Mouse (Mus musculus) E14TG2a.4 (cell line): Measurements from ENCODE around the gene Adam1b.

ENCODE experiments used
- CTCF ChIP-seq: conservative IDR thresholded peaks from 2 replicates; pipeline ENCODE4 v1.5.1; 2014; ENCODE audit warnings: low read length
- POU5F1 ChIP-seq: IDR thresholded peaks from 2 replicates; pipeline ENCODE4 v1.6.1; 2014; ENCODE audit warnings: low read length, borderline replicate concordance

DNA sequence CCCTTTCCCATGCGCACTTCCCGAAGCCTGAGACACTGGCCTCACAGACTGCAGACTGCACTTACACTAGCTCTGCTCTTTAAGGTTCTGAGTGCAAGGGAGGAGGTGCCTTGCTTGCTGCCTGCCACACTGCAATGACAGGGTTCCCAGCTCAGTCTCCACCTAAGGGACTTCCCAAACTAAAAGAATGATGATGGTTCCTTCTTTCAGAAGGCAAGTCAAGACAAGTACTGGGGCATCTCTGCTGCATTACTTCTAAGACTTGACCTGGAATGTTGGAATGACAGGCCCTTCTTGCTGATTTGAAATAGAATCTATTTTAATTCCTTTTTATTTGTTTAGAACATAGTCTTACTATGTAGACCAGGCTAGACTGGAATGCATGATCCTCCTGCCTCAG lies 34.4 kb upstream of the Adam1b start:
- TF ChIP-seq CTCF (no peak), POU5F1 (no peak)
